Mouse (Mus musculus): ENCODE data around the gene Bloc1s5.
"Not testable (repeated sequence)": the region's sequence is repeated elsewhere in the genome, so short reads cannot be mapped to it uniquely, and the experiment has no call there.

Gene Bloc1s5

DNA sequence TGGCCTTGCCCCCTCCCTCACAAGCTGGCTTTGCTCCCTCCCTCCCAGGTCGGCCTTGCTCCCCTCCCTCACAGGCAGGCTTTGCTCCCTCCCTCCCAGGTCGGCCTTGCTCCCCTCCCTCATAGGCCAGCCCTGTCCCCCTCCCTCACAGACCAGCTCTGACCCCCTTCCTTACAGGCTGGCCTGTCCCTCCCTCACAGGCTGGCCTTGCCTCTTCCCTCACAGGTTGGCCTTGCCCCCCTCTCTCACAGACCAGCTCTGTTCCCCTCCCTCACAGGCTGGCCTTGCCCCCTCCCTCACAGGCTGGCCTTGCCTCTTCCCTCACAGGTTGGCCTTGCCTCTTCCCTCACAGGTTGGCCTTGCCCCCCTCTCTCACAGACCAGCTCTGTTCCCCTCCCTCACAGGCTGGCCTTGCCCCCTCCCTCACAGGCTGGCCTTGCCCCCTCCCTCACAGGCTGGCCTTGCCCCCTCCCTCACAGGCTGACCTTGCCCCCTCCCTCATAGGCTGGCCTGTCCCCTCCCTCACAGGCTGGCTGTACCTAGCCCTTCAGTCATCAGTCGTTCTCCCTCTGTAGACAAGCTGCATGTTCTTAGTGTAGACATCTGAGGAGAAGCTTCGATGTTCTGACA lies 16.8 kb downstream of the Bloc1s5 start:
- not testable (repeated sequence) for DNase-seq (ENCODE audit: low spot score)

GRCm38 (mm10) chr13:38616887-38617286 lies 18.0 kb downstream of the Bloc1s5 start:
- no peak for DNase-seq (ENCODE audit: low spot score)

DNA sequence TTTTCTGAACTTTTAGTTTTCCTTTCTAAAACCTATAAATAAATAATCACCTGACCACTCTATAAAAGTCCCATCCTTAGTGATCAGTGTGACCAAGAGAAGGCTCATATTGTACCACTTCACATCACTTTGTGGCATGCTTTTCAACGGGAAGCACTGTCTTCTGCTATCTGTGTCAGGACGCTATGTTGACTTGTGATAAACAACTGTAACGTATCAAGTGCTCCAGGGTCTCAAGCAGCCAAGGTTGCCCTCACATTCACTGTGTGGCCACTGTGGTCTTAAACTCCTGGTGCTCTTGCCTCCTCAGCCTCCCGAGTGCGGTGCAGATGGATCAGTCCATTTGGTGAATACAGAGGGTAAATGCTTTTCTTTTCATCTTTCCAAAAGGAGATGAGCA lies 19.3 kb downstream of the Bloc1s5 start:
- no peak for DNase-seq (ENCODE audit: low spot score)

DNA sequence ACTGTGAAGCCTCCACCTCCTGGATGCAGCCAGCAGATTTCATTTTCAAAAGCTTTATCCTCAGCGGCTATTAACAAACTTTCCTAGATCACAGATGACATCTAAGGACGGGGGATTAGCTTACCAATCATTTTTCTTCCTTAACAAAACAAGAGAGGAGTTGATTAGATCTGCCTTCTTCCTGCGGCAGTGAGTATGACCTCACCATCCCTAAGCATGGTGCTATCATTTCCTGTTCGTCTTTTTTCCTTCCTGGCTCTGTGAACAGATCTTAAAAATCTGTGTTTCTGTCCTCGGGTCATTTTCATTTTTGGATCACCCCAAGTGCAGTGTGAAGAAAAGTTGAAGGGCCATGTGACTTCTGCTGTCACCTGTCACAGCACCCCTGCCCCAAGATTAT lies 20.6 kb downstream of the Bloc1s5 start:
- no peak for DNase-seq (ENCODE audit: low spot score)

- DNase-seq (ENCODE audit: low spot score), result no peak
These were observed 21.3 kb downstream of the Bloc1s5 start for GRCm38 (mm10) chr13:38613583-38613982.

GRCm38 (mm10) chr13:38612608-38613007 lies 22.3 kb downstream of the Bloc1s5 start:
- no peak for DNase-seq (ENCODE audit: low spot score)

DNA sequence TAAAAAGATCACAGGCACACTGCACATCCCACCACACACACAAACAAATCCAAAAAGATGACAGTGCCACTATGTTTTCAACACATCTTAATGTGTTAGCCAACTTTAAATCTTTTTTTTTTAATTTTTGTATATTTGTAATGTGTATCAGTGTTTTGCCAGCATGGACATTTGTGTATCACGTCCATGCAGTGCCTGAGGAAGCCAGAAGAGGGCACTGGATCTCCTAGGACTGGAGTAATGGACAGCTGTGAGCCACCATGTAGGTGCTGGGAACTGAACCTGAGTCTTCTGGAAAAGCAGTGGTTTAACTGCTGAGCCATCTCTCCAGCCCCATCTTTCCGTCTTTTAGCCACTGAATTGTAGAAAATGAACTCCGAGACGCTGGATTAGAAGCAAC lies 22.7 kb downstream of the Bloc1s5 start:
- no peak for DNase-seq (ENCODE audit: low spot score)

DNA sequence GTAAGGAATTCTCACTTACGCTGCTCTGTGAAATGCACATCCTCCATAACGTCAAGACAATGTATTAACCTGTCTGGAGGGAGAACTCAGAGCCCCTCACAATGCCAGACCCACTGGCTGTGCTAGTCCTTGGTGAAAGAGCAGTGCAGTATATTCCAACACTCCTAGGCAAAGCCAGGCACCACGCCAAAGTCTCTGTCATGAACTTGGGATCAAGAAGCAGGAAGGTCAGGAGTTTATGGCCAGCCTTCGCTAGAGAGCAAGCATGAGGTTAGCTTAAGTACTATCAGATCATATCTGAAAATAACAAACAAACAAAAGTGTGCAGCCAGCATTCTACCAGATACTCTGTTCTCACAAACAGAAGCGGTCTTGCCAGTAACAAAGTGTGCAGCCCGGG lies 24.6 kb downstream of the Bloc1s5 start:
- DNase-seq (ENCODE audit: low spot score), result no peak

DNA sequence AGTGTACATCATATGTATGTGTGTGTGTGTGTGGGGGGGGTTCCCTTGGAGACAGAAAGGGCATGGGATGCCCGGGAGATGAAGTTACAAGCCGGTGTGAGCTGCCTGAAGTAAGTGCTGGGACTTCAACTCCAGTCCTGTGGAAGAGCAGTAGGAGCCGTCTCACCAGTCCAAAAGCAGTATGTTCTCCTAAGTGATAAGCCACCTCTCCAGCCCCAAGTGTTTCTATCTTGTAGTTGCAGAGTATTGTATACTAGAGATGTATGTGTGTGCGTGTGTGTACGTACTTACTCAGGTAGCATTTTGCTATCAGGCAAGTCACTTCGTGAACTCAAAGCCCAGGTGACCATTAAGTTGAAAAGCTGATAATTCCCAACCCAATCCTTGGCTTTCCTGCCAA lies 27.8 kb downstream of the Bloc1s5 start:
- DNase-seq (ENCODE audit: low spot score), result no peak

DNA sequence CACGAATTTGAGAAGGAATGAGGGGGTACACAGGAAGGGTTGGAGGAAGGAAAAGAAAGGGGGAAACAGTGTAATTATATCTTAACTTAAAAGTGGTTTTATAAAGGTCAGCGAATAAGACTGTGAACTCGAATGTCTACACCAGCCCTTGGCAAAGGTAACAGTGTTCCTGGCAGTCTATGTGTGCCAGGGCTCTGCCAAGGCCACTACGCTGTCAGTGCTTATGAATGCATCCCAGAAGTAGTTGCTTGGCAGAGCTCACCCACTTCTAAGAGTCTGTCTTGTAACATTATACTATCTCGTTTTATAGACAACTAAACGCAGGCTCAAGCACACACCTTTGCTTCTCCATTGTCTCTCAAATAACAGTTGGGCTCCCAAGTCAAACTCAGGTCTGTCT lies 29.6 kb downstream of the Bloc1s5 start:
- DNase-seq (ENCODE audit: low spot score), result no peak

- DNase-seq (ENCODE audit: low spot score), result no peak
These were observed 31.9 kb downstream of the Bloc1s5 start for GRCm38 (mm10) chr13:38602966-38603365.

GRCm38 (mm10) chr13:38602243-38602832 lies 32.6 kb downstream of the Bloc1s5 start:
- no peak for DNase-seq (ENCODE audit: low spot score)

GRCm38 (mm10) chr13:38600811-38601210 lies 34.1 kb downstream of the Bloc1s5 start:
- DNase-seq (ENCODE audit: low spot score), result no peak

DNA sequence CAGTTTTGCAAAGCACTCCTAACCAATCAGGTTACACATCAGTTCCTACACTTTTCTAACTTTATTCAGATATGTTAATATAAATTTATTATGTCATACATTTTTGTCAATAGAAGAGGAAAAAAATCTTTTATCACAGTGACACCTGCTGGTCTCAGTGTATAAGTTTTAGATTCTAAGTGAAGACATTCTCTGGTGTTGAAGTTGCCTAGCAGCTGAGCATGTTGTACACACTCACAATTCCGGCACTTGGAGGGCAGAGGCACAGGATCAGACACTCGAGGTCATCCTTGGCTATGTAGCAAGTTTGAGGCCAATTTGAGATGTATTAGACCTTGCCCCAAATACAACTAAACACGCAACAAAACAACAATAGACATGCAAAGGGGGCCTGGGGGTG lies 37.8 kb downstream of the Bloc1s5 start:
- DNase-seq (ENCODE audit: low spot score), result no peak

GRCm38 (mm10) chr13:38596461-38596860 lies 38.4 kb downstream of the Bloc1s5 start:
- no peak for DNase-seq (ENCODE audit: low spot score)

GRCm38 (mm10) chr13:38593114-38593513 lies 41.8 kb downstream of the Bloc1s5 start:
- no peak for DNase-seq (ENCODE audit: low spot score)

GRCm38 (mm10) chr13:38587350-38587749 lies 47.6 kb downstream of the Bloc1s5 start:
- DNase-seq (ENCODE audit: low spot score), result no peak

- DNase-seq (ENCODE audit: low spot score), result no peak
These were observed 48.5 kb downstream of the Bloc1s5 start for GRCm38 (mm10) chr13:38586451-38586850.

GRCm38 (mm10) chr13:38582768-38583167 lies 52.1 kb downstream of the Bloc1s5 start:
- no peak for DNase-seq (ENCODE audit: low spot score)

DNA sequence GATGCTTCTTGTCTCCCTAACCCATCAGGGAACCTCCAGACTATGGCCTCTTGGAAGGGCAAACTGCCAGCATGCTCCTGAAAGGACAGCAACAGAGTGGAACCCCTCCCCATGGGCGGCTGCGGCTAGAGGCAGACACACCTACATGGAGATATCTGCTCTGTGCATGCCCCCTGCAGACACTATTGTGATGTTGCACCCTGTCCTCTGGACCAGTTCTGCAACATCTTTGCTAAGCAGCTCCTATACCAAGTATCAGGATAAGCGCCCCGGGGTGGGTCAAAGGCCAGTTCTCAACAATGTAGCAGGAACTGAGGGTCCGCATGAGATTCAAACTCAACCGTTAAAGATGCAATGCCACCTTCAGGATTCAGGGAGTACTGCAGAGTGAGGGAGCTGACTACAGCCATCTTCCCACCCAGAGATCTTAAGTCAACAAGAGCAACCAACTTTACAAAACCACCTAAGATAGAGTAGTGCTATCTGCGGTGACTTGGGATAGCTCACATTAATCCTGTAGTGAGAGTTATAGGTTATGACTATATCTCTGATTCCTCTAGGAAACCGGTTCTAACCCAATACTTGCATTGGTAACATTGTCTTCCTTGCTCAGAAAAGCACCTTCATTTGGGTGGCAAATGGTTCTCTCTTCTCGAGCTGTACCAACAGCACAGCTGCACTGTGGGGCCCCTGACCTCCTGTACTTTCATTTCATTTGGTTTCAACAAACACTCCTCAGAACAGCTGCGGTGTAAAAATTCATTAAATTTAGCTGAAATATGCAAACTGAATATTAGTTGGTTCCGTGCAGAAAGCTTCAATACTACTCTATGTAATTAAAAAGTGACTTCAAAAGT lies 54.1 kb downstream of the Bloc1s5 start:
- DNase-seq (ENCODE audit: low spot score), result no peak

DNA sequence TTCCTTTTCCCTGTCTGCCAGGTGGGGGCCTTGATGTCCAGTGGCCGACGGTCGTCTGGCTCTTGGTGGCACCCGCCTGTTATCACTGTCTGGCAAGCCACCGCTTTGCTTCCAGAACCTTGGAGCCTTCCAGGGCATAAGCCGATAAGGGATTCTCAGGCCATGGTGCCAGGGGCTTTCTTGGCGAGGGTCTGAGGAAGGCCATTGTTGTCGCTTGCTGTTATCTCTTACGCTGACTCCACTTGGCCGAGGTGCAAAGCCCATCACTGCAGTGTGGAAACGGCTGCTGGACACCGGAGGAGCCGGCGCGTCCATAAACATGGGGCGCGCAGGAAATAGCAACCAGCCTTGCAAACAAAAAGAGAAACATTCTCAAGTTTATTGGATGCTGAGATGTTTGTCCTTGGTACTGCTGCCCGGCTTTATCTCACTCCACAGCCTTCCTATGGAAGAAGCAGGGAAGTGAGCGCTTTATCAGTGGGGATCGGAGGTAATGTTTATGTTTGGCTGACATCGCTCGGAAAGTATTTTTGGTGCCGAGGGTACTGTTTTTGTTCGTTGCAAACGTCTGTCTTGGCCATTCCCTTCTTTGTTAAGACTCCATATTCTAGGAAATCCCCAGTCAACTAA lies 54.8 kb downstream of the Bloc1s5 start:
- DNase-seq (ENCODE audit: low spot score), result no peak

- no peak for DNase-seq (ENCODE audit: low spot score)
These were observed 60.2 kb downstream of the Bloc1s5 start for GRCm38 (mm10) chr13:38574668-38575067.

DNA sequence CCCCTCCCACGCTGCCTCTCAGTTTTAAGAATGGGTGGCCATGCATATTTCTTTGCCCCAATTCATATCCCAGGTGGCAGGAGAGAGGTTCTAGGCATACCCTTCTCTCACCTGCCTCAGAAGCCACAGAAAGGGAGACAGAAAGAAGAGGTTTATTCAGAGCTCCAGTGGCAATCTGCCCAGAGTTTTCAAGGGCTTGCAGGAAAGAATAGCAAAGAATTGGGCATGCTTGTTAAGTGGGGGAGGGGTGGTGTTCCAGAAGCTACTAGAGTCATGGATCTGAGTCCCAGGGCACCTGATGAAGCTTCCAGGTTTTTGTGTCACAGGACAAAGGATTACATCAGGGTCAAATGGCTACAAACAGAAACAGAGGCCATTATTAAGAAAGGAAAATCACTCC lies 61.6 kb downstream of the Bloc1s5 start:
- DNase-seq (ENCODE audit: low spot score), result no peak
